Mouse (Mus musculus) ovary, postnatal 10 days (tissue): ENCODE data around the gene Gm13288.
"Not testable (repeated sequence)": the region's sequence is repeated elsewhere in the genome, so short reads cannot be mapped to it uniquely, and the experiment has no call there.

Experiments used
- DNase-seq: peaks from one replicate; pipeline ENCODE4 v3.0.0; 2022; ENCODE audit warnings: low spot score

Gene Gm13288

DNA sequence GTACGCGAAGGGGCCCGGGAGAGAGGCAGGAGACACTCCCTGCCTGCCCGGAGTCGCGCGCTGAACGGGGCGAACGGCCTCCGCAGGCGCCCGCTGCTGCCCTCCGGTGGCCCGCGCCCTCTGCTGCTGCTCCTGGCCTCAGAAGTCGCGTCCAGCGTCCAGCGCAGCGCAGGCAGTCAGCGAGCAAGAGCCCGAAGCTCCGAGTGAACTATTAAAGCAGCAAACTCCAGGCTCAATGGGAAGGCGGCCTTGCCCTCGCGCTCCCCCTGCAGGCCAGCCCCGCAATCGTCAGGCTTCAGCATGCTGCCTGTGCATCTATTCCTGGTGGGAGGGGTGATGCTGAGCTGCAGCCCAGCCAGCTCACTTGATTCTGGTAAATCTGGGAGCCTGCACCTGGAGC lies 2.4 kb upstream of the Gm13288 start, which contains the start of gene Gm13287:
TSS of gene Gm13287 (plus strand) at position 301 of the 400 bp plus-strand sequence.
- not testable (repeated sequence) for DNase-seq

DNA sequence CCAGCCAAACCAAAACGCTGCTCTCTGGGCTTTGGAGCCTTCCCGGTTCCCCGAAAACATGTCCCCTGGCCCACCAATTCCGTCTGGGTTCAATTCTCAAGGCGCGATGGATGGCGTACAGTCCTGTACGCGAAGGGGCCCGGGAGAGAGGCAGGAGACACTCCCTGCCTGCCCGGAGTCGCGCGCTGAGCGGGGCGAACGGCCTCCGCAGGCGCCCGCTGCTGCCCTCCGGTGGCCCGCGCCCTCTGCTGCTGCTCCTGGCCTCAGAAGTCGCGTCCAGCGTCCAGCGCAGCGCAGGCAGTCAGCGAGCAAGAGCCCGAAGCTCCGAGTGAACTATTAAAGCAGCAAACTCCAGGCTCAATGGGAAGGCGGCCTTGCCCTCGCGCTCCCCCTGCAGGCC lies 430 bp downstream of the Gm13288 start:
- not testable (repeated sequence) for DNase-seq

DNA sequence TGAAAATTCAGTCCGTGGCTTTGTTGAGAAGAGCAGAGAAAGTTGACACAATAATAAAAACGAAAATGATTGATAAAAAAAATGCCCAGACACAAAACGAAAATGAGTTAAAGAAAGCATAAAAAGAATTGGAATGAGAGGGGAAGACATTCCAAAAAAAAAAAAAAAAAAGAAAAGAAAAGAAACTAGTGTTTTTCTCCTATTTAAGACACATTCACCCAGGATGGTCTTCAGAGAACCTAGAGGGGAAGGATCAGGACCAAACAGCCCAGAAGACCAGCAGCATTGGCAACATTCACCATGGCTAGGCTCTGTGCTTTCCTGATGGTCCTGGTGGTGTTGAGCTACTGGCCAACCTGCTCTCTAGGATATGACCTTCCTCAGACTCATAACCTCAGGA lies 10.6 kb downstream of the Gm13288 start, which contains the start of gene Ifna7:
TSS of gene Ifna7 (plus strand) at position 301 of the 400 bp plus-strand sequence.
- no peak for DNase-seq

DNA sequence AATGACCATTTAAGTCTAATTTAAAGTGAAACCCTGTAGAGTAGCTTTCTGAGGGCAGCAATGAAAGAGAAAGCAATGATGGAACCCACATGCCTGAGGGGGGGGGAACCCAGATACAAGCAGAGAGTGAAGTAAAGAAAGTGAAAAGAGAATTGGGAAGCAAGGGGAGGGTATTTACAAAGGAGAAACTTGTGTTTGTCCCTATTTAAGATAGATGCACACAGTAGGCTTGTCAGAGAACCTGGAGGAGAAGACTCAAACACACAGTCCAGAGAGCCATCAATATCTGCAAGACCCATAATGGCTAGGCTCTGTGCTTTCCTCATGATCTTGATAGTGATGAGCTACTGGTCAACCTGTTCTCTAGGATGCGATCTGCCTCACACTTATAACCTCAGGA lies 14.3 kb downstream of the Gm13288 start, which contains the start of gene Ifna11:
TSS of gene Ifna11 (plus strand) at position 301 of the 400 bp plus-strand sequence.
- no peak for DNase-seq

DNA sequence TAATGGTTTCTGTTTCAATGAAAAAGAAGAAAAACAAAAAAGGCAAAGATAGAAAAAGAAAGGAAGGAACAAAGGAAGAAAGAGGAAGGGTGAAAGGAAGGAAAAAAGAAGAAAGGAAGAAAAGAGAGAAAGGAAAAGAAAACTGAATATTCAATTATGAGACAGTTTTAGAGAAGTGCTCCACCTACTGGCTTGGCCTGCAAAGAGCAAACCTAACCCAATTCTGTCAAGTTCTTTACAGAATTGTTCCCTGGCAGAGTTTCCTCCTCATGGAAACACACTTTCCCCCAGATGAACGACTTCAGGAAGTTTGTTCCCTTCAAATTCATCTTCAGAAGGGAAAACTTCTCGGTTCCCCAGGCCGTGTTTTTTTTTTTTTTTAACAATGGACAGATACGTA lies 17.7 kb downstream of the Gm13288 start:
- no peak for DNase-seq

DNA sequence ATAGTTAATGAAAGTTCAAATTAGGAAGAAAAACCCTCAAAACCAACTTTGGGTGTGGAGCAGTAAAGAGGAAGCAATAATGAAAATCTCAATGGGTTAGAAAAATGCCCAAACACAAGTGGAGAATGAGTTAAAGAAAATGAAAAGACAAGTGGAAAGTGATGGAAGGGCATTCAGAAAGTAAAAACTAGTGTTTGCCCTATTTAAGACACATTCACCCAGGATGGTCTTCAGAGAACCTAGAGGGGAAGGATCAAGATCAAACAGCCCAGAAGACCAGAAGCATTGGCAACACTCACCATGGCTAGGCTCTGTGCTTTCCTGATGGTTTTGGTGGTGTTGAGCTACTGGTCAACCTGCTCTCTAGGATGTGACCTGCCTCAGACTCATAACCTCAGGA lies 21.8 kb downstream of the Gm13288 start, which contains the start of gene Ifna6:
TSS of gene Ifna6 (plus strand) at position 301 of the 400 bp plus-strand sequence.
- not testable (repeated sequence) for DNase-seq

DNA sequence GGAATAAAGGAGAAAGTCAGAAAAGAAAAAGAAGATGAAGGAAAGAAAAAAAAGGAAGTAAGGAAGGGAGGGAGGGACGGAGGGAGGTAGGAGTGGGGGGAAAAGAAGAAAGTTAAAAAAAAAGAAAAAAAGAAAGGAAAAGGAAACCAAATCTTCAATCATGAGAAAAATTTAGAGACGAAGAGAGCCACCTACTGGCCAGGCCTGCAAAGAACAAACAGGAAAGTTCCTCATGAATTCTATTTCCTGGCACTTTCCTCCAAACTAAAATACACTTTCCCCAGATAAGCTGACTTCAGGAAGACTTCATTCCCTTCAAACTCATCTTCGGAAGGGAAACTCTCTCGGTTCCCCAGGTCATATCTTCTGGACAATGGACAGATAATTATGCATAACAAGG lies 25.2 kb downstream of the Gm13288 start:
- DNase-seq, result no peak

DNA sequence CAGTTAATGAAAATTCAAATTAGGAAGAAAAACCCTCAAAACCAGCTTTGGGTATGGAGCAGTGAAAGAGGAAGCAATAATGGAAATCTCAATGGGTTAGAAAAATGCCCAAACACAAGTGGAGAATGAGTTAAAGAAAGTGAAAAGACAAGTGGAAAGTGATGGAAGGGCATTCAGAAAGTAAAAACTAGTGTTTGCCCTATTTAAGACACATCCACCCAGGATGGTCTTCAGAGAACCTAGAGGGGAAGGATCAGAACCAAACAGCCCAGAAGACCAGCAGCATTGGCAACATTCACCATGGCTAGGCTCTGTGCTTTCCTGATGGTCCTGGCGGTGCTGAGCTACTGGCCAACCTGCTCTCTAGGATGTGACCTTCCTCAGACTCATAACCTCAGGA lies 29.9 kb downstream of the Gm13288 start, which contains the start of gene Ifna5:
TSS of gene Ifna5 (plus strand) at position 301 of the 400 bp plus-strand sequence.
- DNase-seq, result not testable (repeated sequence)

DNA sequence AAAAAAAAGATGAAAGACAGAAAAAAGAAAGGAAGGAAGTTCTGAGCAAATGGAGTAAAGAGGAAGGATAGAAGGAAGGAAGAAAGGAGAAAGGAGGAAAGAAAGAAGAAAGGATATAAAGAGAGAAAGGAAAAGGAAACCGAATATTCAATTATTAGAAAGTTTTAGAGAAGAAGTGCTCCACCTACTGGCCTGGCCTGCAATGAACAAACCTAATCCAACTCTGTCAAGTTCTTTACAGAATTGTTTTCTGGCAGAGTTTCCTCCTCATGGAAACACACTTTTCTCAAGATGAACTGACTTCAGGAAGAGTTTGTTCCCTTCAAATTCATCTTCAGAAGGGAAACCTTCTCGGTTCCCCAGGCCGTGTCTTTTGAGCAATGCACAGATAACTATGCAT lies 33.5 kb downstream of the Gm13288 start:
- DNase-seq, result no peak

DNA sequence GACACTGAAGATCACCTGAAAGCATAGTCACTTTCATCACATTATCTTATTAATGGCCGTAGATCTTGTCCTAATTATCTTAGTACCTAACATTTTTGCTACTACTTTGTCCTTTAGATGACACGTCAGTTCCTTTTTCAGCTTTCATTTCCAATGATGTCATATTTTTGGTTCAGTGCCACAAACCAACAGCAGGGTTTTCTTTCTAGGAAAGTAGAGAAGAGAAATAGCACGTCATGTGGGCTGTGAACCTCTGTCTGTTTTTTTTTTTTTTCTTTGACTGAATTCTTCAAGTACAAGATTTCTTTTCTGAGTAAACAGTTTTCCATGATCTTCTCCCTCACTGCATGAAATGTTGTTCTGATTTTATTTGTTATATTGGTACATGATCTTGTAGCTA lies 34.7 kb downstream of the Gm13288 start:
- DNase-seq, result no peak

DNA sequence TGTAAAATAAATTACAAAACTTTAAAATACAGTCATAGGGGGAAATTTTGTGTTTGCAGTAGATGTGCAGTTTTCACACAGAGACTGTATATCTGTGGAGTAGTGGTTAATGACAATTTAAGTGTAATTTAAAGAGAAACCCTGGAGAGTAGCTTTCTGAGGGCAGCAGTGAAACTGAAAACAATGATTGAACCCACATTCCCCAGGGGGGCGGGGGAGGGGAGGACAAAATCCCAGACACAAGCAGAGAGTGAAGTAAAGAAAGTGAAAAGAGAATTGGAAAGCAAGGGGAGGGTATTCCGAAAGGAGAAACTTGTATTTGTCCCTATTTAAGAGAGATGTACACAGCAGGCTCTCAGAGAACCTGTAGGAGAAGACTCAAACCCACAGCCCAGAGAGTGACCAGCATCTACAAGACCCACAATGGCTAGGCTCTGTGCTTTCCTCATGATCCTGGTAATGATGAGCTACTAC lies 36.1 kb downstream of the Gm13288 start, which contains the start of gene Ifna4:
TSS of gene Ifna4 (plus strand) at position 424 of the 474 bp plus-strand sequence.
- DNase-seq, result no peak

DNA sequence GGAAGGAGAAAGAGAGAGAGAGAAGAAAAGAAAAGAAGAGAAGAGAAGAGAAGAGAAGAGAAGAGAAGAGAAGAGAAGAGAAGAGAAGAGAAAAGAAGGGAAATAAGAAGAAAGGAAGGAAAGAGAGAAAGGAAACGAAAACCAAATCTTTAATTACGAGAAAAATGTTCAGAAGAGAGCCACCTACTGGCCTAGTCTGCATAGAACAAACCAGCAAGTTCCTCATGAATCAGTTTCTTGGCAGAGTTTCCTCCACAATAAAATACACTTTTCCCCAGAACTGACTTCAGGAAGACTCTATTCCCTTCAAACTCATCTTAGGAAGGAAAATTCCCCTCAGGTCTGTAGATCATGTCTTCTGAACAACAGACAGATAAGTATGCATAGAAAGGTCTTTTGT lies 40.0 kb downstream of the Gm13288 start:
- no peak for DNase-seq

DNA sequence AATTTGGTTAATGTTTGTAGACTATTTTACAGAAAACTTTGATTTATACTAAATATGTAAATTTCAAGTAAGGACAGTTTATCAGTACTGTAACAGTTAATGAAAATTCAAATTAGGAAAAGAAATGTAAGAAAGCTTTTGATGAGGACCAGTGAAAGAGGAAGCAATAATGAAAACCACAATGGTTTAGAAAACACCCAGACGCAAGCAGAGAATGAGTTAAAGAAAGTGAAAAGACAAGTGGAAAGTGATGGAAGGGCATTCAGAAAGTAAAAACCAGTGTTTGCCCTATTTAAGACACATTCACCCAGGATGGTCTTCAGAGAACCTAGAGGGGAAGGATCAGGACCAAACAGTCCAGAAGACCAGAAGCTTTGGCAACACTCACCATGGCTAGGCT lies 44.4 kb downstream of the Gm13288 start, which contains the start of gene Ifna1:
TSS of gene Ifna1 (plus strand) at position 390 of the 400 bp plus-strand sequence.
- DNase-seq, result no peak

DNA sequence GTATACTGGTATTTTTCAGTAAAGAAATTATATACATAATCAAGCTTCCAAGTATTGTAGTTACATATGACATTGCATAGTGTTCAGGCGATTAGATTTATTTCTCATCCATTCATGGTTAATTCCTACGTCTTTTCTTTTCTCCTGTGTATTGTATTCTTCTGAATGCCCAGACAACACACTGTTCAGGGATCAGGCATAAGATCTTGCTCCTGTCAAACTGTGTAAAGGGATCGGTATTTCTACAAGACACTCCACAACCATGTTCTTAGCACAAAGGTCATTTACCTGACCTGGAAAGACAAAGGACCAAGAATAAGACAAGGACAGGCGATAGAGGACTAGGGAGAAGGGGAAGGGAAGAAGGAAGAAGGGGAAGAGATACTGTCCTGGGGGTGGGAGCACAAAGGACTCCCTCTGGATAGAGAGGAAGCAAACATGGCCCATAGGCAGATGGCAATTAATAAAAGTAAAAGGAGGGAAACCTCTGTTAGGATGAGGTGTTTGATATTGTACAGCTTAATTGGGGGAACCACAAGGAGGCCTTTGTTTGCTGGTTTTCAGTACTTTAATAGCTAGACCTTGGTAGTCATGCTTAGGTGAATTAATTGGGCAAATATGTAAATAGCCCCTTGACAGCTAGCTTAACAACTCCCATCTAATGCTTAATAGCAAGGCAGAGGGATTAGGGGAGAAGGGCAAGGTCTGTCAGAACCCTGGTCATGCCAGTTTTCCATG lies 45.9 kb downstream of the Gm13288 start:
- DNase-seq, result no peak
